Mouse (Mus musculus): Measurements from ENCODE around the gene Fam19a5.

Fam19a5 gene

GRCm38 (mm10) chr15:87543599-87544338 lies at the start of gene Fam19a5:
Gene Fam19a5, plus strand, starts transcription at chr15:87544299.
- DNase-seq (ENCODE audit: low read depth): no peak

GRCm38 (mm10) chr15:87501737-87502136 lies 42.4 kb upstream of the Fam19a5 start:
- no peak for DNase-seq (ENCODE audit: low read depth)

GRCm38 (mm10) chr15:87507349-87507748 lies 36.8 kb upstream of the Fam19a5 start:
- DNase-seq (ENCODE audit: low read depth): no peak

- no peak for DNase-seq (ENCODE audit: low read depth)
These were observed 33.2 kb upstream of the Fam19a5 start for GRCm38 (mm10) chr15:87510886-87511285.

GRCm38 (mm10) chr15:87518161-87518560 lies 25.9 kb upstream of the Fam19a5 start:
- DNase-seq (ENCODE audit: low read depth): no peak

- DNase-seq (ENCODE audit: low read depth): no peak
These were observed 14.8 kb upstream of the Fam19a5 start for GRCm38 (mm10) chr15:87529271-87529670.

- no peak for DNase-seq (ENCODE audit: low read depth)
These were observed 2.4 kb upstream of the Fam19a5 start for GRCm38 (mm10) chr15:87541656-87542055.

DNA sequence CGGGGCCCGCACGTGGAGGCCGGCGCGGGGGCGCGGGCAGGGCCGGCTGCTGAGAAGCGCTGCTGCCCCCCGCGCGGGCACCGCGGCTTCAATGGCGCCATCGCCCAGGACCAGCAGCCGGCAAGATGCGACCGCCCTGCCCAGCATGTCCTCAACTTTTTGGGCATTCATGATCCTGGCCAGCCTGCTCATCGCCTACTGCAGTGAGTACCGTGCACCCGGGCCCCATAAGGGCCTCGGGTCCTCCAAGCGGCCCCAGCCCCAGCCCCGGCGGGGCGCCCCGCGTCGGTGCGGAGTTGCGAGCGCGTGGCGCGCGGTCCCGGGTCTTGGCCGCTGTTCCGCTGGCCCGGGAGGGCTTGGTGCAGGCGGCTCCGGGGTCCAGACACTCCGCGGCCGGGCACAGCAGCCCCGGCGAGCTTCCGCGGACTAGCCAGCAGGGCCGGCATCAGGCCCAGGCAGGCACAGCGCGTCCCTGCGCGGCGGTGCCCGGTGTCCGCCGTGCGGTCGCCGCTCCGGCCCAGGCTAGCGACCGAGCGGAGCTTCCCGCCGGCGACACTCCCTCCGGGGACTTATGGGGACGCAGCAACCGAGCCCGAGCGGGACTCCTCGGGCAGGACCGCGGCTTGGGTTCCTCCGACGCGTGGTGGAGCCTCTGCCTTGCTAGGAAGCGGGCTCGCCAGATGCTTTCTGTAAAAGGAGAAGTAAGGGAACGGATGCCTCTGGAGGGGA lies 466 bp downstream of the Fam19a5 start:
- DNase-seq (ENCODE audit: low read depth): no peak

GRCm38 (mm10) chr15:87545130-87545642 lies 1.1 kb downstream of the Fam19a5 start:
- DNase-seq (ENCODE audit: low read depth): no peak

- DNase-seq (ENCODE audit: low read depth): no peak
These were observed 1.7 kb downstream of the Fam19a5 start for GRCm38 (mm10) chr15:87545731-87546360.

- no peak for DNase-seq (ENCODE audit: low read depth)
These were observed 2.9 kb downstream of the Fam19a5 start for GRCm38 (mm10) chr15:87547022-87547421.

- DNase-seq (ENCODE audit: low read depth): no peak
These were observed 5.6 kb downstream of the Fam19a5 start for GRCm38 (mm10) chr15:87549724-87550123.

GRCm38 (mm10) chr15:87550756-87551155 lies 6.7 kb downstream of the Fam19a5 start:
- DNase-seq (ENCODE audit: low read depth): no peak

DNA sequence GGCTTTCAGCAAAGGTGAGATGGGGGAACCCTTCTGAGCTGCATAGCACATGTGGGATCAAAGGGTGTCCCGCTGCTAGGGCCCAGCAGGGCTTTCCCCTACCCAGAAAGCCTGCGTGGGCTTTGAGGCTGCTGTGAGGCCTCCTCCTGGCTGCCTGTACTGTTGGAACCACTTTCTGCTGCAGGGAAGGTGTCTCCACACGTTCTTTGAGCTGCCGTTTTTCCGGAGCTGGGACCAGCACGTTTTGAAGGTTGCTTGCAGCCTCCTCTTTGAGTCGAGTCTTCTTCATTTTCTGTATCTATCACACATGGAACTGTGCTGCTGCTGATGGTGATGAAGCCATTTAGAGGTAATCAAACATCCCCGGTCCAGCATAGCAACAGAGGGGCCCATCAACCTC lies 7.5 kb downstream of the Fam19a5 start:
- no peak for DNase-seq (ENCODE audit: low read depth)

- DNase-seq (ENCODE audit: low read depth): no peak
These were observed 11.7 kb downstream of the Fam19a5 start for GRCm38 (mm10) chr15:87555811-87556210.

DNA sequence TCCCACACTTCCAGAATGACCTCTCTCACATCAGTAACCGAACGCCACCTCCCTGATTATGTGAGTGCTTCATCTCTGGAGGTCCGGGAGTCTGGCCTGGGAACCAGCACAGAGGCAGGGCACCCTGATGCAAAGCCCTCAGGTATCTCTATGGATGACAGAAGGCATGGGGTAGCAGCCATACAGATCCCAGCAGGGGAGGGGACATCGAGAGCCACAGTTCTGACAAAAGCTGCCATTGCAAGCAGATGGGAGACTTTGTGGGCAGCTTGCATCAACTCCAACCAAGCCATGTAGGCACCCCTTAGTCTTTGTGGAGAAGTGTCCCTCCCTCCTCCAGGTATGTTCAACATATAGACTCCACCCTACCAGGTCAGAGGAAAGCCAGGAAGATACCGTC lies 20.2 kb downstream of the Fam19a5 start:
- DNase-seq (ENCODE audit: low read depth): no peak

DNA sequence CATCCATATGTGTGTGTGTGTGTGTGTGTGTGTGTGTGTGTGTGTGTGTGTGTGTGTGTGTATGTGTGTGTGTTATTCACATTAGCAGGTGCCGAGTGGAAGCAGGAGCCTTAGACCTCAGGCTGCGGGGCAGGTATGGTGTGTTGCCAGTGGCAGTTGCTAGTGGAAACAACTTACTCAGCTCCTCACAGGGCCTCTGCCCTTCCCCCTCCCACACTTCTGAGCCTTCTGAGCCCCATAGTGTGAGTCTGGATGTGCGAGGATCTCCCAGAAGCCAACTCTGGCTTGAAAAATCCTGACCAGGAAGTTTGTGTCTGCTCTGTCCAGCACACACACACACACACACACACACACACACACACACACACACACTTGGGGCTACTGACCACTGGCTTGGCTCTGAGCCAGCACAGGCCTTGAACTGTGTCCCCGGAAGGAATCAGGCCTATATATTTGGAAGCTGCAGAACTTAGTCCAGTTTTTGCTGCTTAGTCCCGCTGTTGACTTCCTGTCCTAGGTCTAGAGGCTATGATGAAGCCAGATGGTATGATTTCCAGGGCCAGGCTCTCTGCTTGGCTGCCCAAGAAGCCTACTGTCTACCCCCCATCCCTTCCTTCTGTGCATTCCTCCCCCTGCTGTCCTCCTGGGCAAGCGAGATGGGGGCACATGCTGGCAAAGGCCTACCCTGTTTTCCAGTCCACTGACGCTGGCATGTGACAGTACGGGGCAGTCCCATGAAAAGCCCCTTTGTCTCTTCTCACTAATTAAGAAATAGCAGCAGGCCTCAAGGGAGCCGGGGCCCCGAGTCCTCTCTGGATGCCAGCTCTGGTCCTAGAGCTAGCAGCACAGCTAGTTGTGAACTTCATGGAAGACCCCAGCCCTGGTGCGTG lies 22.2 kb downstream of the Fam19a5 start:
- DNase-seq (ENCODE audit: low read depth): no peak

GRCm38 (mm10) chr15:87570182-87570581 lies 26.1 kb downstream of the Fam19a5 start:
- DNase-seq (ENCODE audit: low read depth): no peak

DNA sequence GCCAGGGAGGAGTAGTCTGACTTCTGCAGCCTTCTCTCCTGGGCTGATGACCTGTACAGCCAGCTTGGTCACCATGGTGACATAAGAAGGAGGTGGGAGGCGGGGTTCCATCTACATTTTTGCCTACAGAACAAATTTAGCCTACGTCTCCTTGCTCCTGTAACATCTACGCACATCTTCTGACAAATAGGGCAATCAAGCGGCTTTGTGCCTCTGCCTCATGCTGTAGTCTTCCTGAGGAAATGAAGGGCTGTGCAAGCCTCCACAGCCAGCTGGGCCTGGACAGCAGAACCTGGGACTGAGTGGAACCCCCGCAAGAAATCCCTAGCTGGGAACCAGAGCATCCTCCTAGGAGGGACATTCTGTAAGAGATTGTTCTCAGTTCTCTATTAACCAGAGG lies 35.8 kb downstream of the Fam19a5 start:
- no peak for DNase-seq (ENCODE audit: low read depth)

DNA sequence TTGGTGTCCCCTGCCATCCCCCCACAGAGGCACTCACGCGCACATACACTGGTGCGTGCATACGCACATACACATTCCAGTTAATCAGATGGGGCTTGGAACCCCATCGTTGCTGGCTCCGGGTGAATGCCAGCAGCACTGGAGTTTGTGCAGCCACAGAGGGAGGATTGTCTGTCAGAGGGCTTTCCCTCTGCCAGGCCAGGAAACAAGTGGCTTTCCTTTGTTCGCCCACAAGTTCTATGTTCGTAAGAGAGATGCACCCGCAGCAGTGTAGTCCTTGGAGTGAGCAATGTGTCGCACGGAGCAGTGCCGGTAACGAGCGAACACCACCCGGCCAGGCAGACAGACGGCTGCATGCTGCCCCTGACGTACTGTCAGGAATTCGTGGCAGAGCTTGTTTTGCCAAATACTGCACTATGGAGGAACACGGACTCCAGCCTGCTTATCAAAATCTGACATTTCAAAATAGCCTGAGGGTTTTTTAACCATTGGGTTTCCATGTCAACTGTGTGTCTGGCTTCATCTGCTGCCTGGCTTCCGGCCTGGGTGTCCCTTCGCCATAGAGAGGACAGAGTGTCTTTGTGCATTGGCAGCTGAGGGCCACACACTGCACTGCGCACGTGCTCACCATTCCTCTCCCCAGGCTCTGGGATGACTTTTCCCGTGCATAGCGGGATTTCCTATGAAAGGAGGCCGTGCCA lies 40.0 kb downstream of the Fam19a5 start:
- no peak for DNase-seq (ENCODE audit: low read depth)

DNA sequence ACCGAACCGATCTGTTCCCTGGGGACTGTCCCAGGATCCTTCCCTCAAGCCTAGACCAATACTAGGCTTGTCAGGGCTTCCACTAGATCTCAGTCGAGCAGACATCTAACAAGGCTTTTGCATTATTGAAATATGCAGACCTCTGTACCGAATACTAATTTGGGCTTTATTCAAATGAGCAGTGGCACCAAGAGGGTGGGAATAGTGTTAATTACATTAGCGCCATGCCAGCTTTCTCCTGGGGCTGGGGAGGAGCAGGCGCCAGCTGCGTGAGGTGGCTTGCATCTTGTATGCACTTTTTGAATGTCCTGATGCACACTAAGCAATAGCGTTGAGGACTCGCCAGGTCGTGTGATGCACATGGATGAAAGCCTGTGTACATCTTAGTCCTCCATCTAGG lies 46.9 kb downstream of the Fam19a5 start:
- no peak for DNase-seq (ENCODE audit: low read depth)

Measured in c-Kit-positive CD71-positive TER-119-negative erythroid progenitor cells, embryonic 14.5 days (primary cell).